ENCODE assay signal across 8 mouse cellular contexts in genomic region chr19:8252705-8253037, GRCm38 (mm10). TPM values are rescaled to one million over a fixed set of nuclear protein-coding genes. Genes with fewer than 3 reads are reported as not detected.
DNase-seq lines count a peak whose midpoint lies in the region; ATAC-seq and TF ChIP-seq lines count a peak whose summit lies in the region.

No protein-coding gene starts in this region.

- no peaks in the 10 kb centered on the region for H3K9me3 ChIP-seq in limb, embryonic 12.5 days
- no peaks in the 10 kb centered on the region for H3K9me3 ChIP-seq in neural tube, embryonic 14.5 days (ENCODE audit: control insufficient read depth, low read length)

- H3K27me3 ChIP-seq in limb, embryonic 12.5 days = no peaks in the 10 kb centered on the region
- H3K27me3 ChIP-seq in neural tube, embryonic 14.5 days (ENCODE audit: control insufficient read depth, insufficient read depth, low read length) = no peaks in the 10 kb centered on the region

- H3K27ac ChIP-seq in layer of hippocampus, adult 2 months = no peak overlapping the region
- H3K27ac ChIP-seq in embryonic fibroblast, embryonic 13.5 days (ENCODE audit: insufficient read depth, low read length) = no peak overlapping the region
- H3K27ac ChIP-seq in limb, embryonic 12.5 days = peak overlapping the region; percentile 88
- H3K27ac ChIP-seq in neural tube, embryonic 14.5 days (ENCODE audit: low read depth, low read length) = no peak overlapping the region

- peak overlapping the region; percentile 67 for H3K9ac ChIP-seq in limb, embryonic 12.5 days (replicated peaks)
- peak overlapping the region; percentile 61 for H3K9ac ChIP-seq in neural tube, embryonic 14.5 days (replicated peaks; ENCODE audit: low read depth, low read length)

- DNase-seq in layer of hippocampus, adult 2 months (ENCODE audit: low spot score in 2 of 2) = no peak
- no peak for DNase-seq in layer of hippocampus, adult 9-10 months (ENCODE audit: low spot score)
- DNase-seq in testis, postnatal 14 days (ENCODE audit: low spot score) = no peak
- DNase-seq in right cerebral cortex, postnatal 10 days (ENCODE audit: low spot score in 2 of 2) = no peak

- no peaks in the 10 kb centered on the region for H3K36me3 ChIP-seq in limb, embryonic 12.5 days
- H3K36me3 ChIP-seq in neural tube, embryonic 14.5 days (ENCODE audit: control insufficient read depth, insufficient read depth, low read length) = no peaks in the 10 kb centered on the region

- TF ChIP-seq POLR2A in embryonic fibroblast, embryonic 13.5 days (IDR thresholded peaks at IDR 0.05; ENCODE audit: low read depth, low read length) = no peak

- no peaks in the 10 kb centered on the region for H3K4me1 ChIP-seq in embryonic fibroblast, embryonic 13.5 days (ENCODE audit: control insufficient read depth, insufficient read depth, low read length)
- H3K4me1 ChIP-seq in limb, embryonic 12.5 days (replicated peaks) = no peaks in the 10 kb centered on the region
- no peaks in the 10 kb centered on the region for H3K4me1 ChIP-seq in neural tube, embryonic 14.5 days (ENCODE audit: control insufficient read depth, insufficient read depth, low read length)

- no peak for TF ChIP-seq CTCF in layer of hippocampus, adult 2 months (conservative IDR thresholded peaks at IDR 0.05)
- TF ChIP-seq CTCF in embryonic fibroblast, embryonic 13.5 days (IDR thresholded peaks at IDR 0.05; ENCODE audit: borderline replicate concordance, insufficient read depth, low read length) = no peak

- WGBS in limb, embryonic 12.5 days = 25% methylated on average over 3 of the region's 3 CpGs
- WGBS in neural tube, embryonic 14.5 days = 25% methylated on average over 3 of the region's 3 CpGs

- peak overlapping the region; percentile 61 for H3K4me2 ChIP-seq in limb, embryonic 12.5 days
- H3K4me2 ChIP-seq in neural tube, embryonic 14.5 days (ENCODE audit: low read depth, low read length) = peak overlapping the region; percentile 52

- H3K4me3 ChIP-seq in layer of hippocampus, adult 2 months = peak overlapping the region; percentile 49
- peak overlapping the region; percentile 50 for H3K4me3 ChIP-seq in embryonic fibroblast, embryonic 13.5 days (ENCODE audit: insufficient read depth, low read length)
- H3K4me3 ChIP-seq in limb, embryonic 12.5 days (replicated peaks) = peak overlapping the region; percentile 58
- peak overlapping the region; percentile 49 for H3K4me3 ChIP-seq in neural tube, embryonic 14.5 days (ENCODE audit: low read depth, low read length)

- peak; percentile 73 for ATAC-seq in limb, embryonic 12.5 days (ENCODE audit: insufficient number of reproducible peaks, insufficient read depth, low FRiP score, low TSS enrichment, low read depth)
- peak; percentile 62 for ATAC-seq in neural tube, embryonic 14.5 days (ENCODE audit: low read depth)
- no peak for ATAC-seq in erythroid progenitor cell, adult 5-6 weeks (replicated peaks; ENCODE audit: low FRiP score, poor library complexity, severe bottlenecking)

RNA-seq across cellular contexts. Expression of gene Slc22a29, which starts 34.0 kb away (rescaled TPM):
- not detected for total RNA-seq in layer of hippocampus, adult 2 months (2021)
- not detected in 2 replicates for polyA plus RNA-seq in embryonic fibroblast, embryonic 13.5 days (2011; ENCODE audit: insufficient read length, low read depth, missing spikeins)
- not detected in 2 replicates for polyA plus RNA-seq in limb, embryonic 12.5 days (2016; fragmentation: Nextera tagmentation; extraction: Ambion mirVana)
- not detected in 2 replicates for polyA plus RNA-seq in neural tube, embryonic 14.5 days (2014; fragmentation: Nextera tagmentation; extraction: Ambion mirVana)
- not detected in 2 replicates for total RNA-seq in erythroid progenitor cell, adult 5-6 weeks (2015; ENCODE audit: low replicate concordance)
- total RNA-seq in erythroid progenitor cell, adult 5-6 weeks (2017; ENCODE audit: low replicate concordance) = not detected in 2 replicates
